Mouse (Mus musculus) E14TG2a.4 (cell line): ENCODE results near the gene Gimap1.

Experiments used
- CTCF ChIP-seq: conservative IDR thresholded peaks from 2 replicates; pipeline ENCODE4 v1.5.1; 2014; ENCODE audit warnings: low read length
- POU5F1 ChIP-seq: IDR thresholded peaks from 2 replicates; pipeline ENCODE4 v1.6.1; 2014; ENCODE audit warnings: low read length, borderline replicate concordance

GRCm38 (mm10) chr6:48764496-48764895 lies 25.6 kb downstream of the Gimap1 start:
- no peak for TF ChIP-seq CTCF
- TF ChIP-seq POU5F1 = no peak
